Mouse (Mus musculus): ENCODE data around the gene Ppip5k1. TPM values are rescaled to one million over a fixed set of nuclear protein-coding genes. Genes with fewer than 3 reads are reported as not detected.
"Not testable (repeated sequence)": the region's sequence is repeated elsewhere in the genome, so short reads cannot be mapped to it uniquely, and the experiment has no call there.

Ppip5k1 gene
- polyA plus RNA-seq (2016; fragmentation: Nextera tagmentation; extraction: Ambion mirVana): 15.4 and 15.6 TPM in 2 replicates

DNA sequence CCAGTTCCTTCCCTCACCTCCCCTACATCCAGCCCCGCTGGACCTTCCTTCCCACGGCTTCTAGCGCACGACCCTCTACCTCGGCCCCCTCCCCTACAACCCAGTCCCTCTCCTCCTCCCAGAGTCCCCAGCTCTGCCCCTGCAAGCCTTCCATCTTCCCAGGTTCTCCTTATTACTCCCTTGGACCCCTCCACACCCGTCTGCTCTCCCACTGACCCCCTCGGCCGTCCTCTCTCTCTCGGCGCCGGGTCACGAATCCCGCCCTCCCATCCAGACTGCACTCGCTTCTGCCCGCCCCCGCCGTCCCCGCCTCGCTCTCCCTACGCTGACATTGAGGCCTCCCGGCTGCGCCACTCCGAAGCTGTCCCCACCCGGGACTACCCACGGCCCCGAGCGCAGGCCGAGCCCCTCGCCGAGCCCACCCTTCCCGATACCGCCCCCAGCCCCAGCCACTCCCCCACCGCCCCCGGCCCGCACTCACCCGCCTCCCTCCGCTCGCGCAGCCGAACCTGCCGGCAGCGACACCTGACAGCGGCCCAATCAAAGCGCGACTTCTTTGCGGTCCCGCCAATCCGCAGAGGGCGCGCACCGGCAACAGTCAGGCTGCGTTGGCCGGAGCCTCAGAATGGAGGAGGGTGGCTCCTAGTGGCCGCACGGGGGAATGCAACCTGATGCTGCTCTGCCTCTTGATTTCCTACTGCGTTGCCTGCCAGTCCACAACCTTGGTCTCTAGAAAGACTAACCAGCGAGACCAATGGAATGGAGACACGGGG lies at the start of gene Ppip5k1:
TSS of gene Ppip5k1 (minus strand) at position 577 of the 773 bp plus-strand sequence.
- peak; percentile 95 for ATAC-seq (ENCODE audit: low FRiP score)
- no peaks in the 10 kb centered on the region for H3K9me3 ChIP-seq (replicated peaks)
- peak within 1 kb of the TSS; percentile 77 for H3K4me3 ChIP-seq
- 0 out of 2 replicates have a peak, but pooled peaks cover under 1% of the 10 kb centered on the region for H3K36me3 ChIP-seq
- peak within 1 kb of the TSS; percentile 84 for H3K9ac ChIP-seq
- H3K27me3 ChIP-seq: peaks cover 28% of the 10 kb centered on the region
- WGBS: under 1% methylated on average over 44 of the region's 58 CpGs
- H3K4me2 ChIP-seq (replicated peaks): peak within 1 kb of the TSS; percentile 70
- peak within 1 kb of the TSS; percentile 88 for H3K27ac ChIP-seq
- H3K4me1 ChIP-seq: peaks cover 18% of the 10 kb centered on the region

DNA sequence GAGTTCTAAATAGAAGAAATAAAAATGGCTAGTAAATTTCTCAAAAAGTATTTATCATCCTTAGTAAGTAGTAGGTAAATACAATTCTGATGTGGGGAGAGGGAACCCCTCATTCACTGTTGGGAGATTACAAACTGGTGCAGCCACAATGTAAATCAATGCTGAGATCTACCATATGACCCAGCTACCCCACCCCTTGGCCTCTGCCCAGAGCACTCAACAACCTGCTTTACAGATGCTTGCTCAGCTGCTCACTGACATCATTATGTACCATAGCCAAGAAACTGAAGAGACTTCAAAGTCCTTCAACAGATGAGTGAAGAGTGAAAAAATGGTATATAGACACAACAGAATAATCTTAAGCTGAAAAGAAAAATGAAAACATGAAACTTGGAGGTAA lies 48.1 kb upstream of the Ppip5k1 start:
- Histone ChIP-seq H3K4me2 (replicated peaks) (no peak overlapping the region), H3K9me3 (replicated peaks) (no peaks in the 10 kb centered on the region), H3K27ac (no peak overlapping the region), H3K4me3 (no peak overlapping the region), H3K27me3 (no peaks in the 10 kb centered on the region), H3K9ac (no peak overlapping the region), H3K4me1 (no peaks in the 10 kb centered on the region), H3K36me3 (no peaks in the 10 kb centered on the region)
- no peak for ATAC-seq (ENCODE audit: low FRiP score)

DNA sequence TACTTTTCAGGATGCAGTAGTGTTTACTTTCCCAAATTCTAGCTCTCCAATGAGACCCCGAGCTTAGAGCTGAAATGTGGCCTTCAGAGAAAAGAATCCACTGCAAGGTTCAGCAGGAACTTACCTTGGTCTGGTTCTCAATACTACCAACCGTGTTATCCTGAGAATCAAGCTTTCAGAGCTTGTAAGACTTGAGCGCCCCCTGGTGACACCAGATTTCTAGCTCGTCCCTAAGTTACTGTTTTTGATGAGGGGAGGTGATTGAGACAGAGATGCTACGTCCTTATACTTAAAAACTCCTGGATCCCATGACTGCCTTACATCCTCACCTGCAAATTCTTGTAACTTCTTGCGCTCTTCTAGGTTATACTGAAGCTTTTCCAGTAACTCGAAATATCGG lies 41.4 kb upstream of the Ppip5k1 start:
- H3K4me3 ChIP-seq: no peak overlapping the region

DNA sequence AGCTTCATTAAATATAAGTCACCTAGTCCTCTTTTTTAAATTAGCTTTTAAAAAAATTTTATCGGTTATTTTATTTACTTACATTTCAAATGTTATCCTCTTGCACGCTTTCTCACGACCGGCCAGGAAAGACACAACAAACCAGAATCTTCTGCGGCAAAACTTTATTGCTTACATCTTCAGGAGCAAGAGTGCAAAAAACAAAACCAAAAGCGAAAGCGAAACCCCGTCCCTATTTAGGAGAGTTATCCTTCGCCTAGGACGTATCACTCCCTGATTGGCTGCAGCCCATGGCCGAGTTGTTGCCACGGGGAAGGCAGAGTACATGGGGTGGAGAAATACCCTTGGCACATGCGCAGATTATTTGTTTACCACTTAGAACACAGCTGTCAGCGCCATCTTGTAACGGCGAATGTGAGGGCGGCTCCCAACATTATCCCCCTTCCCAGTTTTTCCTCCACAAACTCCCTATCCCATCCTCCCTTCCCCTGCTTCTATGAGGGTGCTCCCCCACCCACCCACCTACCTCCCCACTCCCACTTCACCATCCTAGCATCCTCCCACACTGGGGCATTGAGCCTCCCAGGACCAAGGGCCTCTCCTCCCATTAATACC lies 31.9 kb upstream of the Ppip5k1 start, which contains the start of gene Strc:
TSS of gene Strc (minus strand) at position 208 of the 615 bp plus-strand sequence.
- ATAC-seq (ENCODE audit: low FRiP score); H3K9me3 ChIP-seq (replicated peaks); H3K4me1 ChIP-seq; H3K36me3 ChIP-seq; H3K4me2 ChIP-seq (replicated peaks); H3K27ac ChIP-seq; H3K4me3 ChIP-seq; H3K9ac ChIP-seq; H3K27me3 ChIP-seq: not testable (repeated sequence)
- 95% methylated on average over 17 of the region's 17 CpGs for WGBS

More for the DNA sequence above, 41.4 kb upstream of the Ppip5k1 start:
- Histone ChIP-seq H3K4me2 (replicated peaks) (no peak overlapping the region), H3K9ac (no peak overlapping the region), H3K27ac (no peak overlapping the region), H3K4me1 (no peaks in the 10 kb centered on the region), H3K27me3 (no peaks in the 10 kb centered on the region), H3K9me3 (replicated peaks) (no peaks in the 10 kb centered on the region), H3K36me3 (no peaks in the 10 kb centered on the region)
- ATAC-seq (ENCODE audit: low FRiP score): no peak
- WGBS: 16% methylated on average over 8 of the region's 8 CpGs

DNA sequence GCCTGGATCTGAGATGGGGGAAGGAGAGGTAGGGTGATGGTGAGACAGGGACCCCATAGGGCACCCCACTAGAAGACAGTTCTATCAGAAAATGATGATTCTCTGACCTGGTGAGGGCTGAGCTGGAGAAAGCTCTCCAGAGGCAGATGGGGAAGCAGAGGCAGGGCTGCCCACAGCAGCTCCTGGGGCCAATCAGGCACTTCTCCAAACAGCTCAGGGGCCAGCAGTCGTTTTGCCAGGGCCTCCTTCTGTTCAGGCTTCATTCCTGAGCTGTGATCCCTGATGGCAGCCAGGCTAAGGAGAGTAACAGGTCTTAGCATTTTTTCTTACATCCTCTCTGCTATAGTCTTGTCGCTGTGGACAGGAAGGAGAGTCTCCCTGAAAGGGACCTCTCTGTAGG lies 19.6 kb upstream of the Ppip5k1 start:
- WGBS: 52% methylated on average over 2 of the region's 2 CpGs
- ATAC-seq (ENCODE audit: low FRiP score): no peak
- H3K27ac ChIP-seq: no peak overlapping the region
- H3K4me3 ChIP-seq: no peak overlapping the region
- no peaks in the 10 kb centered on the region for H3K36me3 ChIP-seq
- H3K27me3 ChIP-seq: no peaks in the 10 kb centered on the region
- no peak overlapping the region for H3K4me2 ChIP-seq (replicated peaks)
- no peaks in the 10 kb centered on the region for H3K4me1 ChIP-seq
- H3K9ac ChIP-seq: no peak overlapping the region
- no peaks in the 10 kb centered on the region for H3K9me3 ChIP-seq (replicated peaks)

DNA sequence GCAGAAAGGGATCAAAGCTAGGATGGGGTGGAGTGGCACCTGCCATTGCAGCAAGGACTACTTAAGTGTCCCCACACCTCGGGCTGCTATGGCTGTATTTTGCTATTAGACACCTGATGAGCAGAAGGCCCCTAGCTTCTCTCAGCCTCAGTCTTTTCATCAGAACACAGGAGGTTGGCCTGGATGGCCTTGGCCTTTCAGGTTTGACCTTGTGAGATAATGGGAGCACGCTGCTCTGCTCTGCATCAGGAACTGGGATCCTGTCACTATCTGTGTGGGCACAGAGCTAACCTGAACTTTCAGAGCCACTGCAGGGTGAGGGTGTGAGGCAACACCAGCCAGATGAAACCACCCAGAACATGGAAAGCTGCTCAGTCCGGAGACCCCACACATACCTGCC lies 17.1 kb upstream of the Ppip5k1 start:
- WGBS: 83% methylated on average over 3 of the region's 3 CpGs
- no peak for ATAC-seq (ENCODE audit: low FRiP score)

DNA sequence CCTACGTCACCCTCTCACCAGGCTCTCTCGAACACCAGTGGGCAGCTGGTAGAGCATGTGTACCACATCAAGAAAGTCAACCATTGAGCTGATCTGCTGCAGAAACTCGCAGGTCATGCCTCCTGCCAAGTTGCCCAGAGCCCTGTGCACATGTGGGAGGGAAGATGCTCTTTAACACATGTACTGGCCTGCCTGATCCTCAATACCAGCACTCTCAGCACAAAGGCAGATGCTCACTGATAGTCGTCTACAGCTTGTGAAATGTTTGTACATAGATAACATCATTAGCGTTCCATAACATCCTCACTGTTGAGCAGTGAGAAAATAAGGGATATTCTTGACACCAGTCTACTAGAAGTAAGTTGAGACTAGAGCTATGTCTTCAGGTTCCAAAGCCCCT lies 15.7 kb upstream of the Ppip5k1 start:
- H3K4me1 ChIP-seq: no peaks in the 10 kb centered on the region
- H3K27me3 ChIP-seq: no peaks in the 10 kb centered on the region
- H3K4me2 ChIP-seq (replicated peaks): no peak overlapping the region
- no peak overlapping the region for H3K27ac ChIP-seq
- WGBS: 86% methylated on average over 5 of the region's 5 CpGs
- no peak for ATAC-seq (ENCODE audit: low FRiP score)
- H3K4me3 ChIP-seq: no peak overlapping the region
- H3K9ac ChIP-seq: no peak overlapping the region
- 0 out of 2 replicates have a peak, but pooled peaks cover 2% of the 10 kb centered on the region for H3K9me3 ChIP-seq (replicated peaks)
- no peaks in the 10 kb centered on the region for H3K36me3 ChIP-seq

More for the DNA sequence above, 17.1 kb upstream of the Ppip5k1 start:
- Histone ChIP-seq H3K9ac (no peak overlapping the region), H3K36me3 (no peaks in the 10 kb centered on the region), H3K4me3 (no peak overlapping the region), H3K27ac (no peak overlapping the region), H3K27me3 (no peaks in the 10 kb centered on the region), H3K4me2 (replicated peaks) (no peak overlapping the region), H3K4me1 (no peaks in the 10 kb centered on the region), H3K9me3 (replicated peaks) (0 out of 2 replicates have a peak, but pooled peaks cover 2% of the 10 kb centered on the region)

DNA sequence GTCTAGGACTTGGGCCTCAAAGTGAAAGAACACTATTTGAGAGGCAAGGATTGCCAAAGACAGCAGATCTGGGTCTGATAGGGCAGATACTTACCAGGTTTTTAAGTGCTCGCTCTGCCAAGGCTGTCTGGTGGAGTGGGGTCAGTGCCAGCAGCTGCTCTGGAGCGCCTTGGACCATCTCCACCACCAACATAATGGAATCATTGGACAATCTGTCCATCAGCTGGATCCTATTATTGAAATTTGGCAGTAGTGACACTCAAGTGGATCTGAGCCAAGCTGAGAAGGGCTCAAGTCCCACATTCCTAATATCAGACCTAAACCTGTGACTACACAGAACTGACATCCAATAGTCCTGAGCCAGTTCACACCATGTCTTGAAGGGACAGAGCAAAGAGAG lies 13.6 kb upstream of the Ppip5k1 start:
- no peak overlapping the region for H3K4me2 ChIP-seq (replicated peaks)
- H3K36me3 ChIP-seq: no peaks in the 10 kb centered on the region
- WGBS: 91% methylated on average over 2 of the region's 2 CpGs
- no peaks in the 10 kb centered on the region for H3K27me3 ChIP-seq
- H3K27ac ChIP-seq: no peak overlapping the region
- no peak for ATAC-seq (ENCODE audit: low FRiP score)
- H3K9ac ChIP-seq: no peak overlapping the region
- H3K4me3 ChIP-seq: no peak overlapping the region
- H3K4me1 ChIP-seq: no peaks in the 10 kb centered on the region
- 0 out of 2 replicates have a peak, but pooled peaks cover 2% of the 10 kb centered on the region for H3K9me3 ChIP-seq (replicated peaks)

DNA sequence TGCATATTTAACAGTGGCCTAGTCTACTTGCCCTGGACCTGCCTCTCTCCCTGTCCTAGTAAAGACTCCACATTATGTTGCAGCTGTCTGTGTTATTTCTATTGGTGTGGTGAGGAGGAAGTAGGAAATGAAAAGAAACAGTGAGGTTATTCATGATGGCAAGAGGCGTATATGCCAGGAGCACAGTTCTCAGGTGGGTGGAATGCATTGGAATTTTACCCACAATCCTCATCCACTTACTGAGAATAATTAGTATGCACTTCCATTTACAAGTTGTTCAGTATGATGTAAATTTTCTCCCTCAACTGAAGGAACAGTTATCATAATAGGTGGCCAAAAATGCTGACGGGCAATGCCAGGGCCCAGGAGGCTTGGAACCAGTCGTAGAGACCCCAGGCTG lies 8.5 kb upstream of the Ppip5k1 start:
- H3K9me3 ChIP-seq (replicated peaks): no peaks in the 10 kb centered on the region
- H3K9ac ChIP-seq: no peak overlapping the region
- peaks cover 3% of the 10 kb centered on the region; the same call in 1 of the 2 replicates for H3K4me1 ChIP-seq
- no peak overlapping the region for H3K27ac ChIP-seq
- H3K27me3 ChIP-seq: peaks cover 8% of the 10 kb centered on the region
- WGBS: 81% methylated on average over 3 of the region's 3 CpGs
- no peak for ATAC-seq (ENCODE audit: low FRiP score)
- no peaks in the 10 kb centered on the region for H3K36me3 ChIP-seq
- no peak overlapping the region for H3K4me2 ChIP-seq (replicated peaks)
- no peak overlapping the region for H3K4me3 ChIP-seq

DNA sequence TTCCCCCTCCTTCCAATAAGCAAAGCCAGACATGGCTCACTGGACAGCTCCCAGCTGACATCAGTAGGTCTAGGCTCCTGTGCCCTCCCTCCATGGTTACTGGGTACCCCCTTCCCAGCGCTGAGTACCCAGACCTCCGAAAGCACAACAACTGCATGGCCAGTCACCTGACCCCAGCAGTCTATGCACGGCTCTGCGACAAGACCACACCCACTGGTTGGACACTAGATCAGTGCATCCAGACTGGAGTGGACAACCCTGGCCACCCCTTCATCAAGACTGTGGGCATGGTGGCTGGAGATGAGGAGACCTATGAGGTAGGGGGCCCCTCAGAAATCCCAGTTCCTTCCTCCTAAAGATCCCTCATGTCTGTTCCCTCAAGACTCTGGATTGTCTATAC lies 4.3 kb upstream of the Ppip5k1 start:
- Histone ChIP-seq H3K4me2 (replicated peaks) (peak overlapping the region; percentile 53; the same call in 1 of the 2 replicates), H3K27me3 (peaks cover 28% of the 10 kb centered on the region), H3K27ac (no peak overlapping the region), H3K9me3 (replicated peaks) (no peaks in the 10 kb centered on the region), H3K4me3 (no peak overlapping the region), H3K4me1 (peaks cover 13% of the 10 kb centered on the region), H3K36me3 (no peaks in the 10 kb centered on the region), H3K9ac (no peak overlapping the region)
- ATAC-seq (ENCODE audit: low FRiP score): no peak
- 55% methylated on average over 4 of the region's 4 CpGs for WGBS

DNA sequence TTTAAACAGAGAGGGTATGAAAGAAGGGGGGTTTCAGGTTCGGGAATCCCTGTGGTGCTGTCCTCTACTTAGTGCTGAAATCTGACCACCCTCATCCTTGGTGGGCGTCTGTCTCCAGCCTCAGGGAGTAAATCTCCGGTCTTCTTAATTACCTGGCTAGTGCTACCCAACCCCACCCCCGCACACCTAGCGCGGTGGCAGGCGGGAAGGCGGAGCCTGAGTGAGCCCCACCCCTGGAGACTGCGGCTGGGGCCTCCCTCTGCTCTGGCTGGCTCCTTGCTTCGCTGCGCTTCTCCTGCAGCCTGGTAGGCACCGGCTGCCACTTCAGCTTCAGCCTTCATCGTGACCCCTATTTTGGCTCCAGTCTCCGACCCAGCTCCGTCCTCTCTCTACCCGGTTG lies 3.2 kb upstream of the Ppip5k1 start:
- Histone ChIP-seq H3K27ac (no peak overlapping the region), H3K4me1 (peaks cover 18% of the 10 kb centered on the region), H3K4me3 (peak overlapping the region; percentile 34), H3K27me3 (peaks cover 28% of the 10 kb centered on the region), H3K4me2 (replicated peaks) (peak overlapping the region; percentile 53), H3K9ac (peak overlapping the region; percentile 59; the same call in 1 of the 2 replicates), H3K9me3 (replicated peaks) (no peaks in the 10 kb centered on the region), H3K36me3 (no peaks in the 10 kb centered on the region)
- peak; percentile 53; the same call in 1 of the 2 replicates for ATAC-seq (ENCODE audit: low FRiP score)
- under 1% methylated on average over 16 of the region's 16 CpGs for WGBS

DNA sequence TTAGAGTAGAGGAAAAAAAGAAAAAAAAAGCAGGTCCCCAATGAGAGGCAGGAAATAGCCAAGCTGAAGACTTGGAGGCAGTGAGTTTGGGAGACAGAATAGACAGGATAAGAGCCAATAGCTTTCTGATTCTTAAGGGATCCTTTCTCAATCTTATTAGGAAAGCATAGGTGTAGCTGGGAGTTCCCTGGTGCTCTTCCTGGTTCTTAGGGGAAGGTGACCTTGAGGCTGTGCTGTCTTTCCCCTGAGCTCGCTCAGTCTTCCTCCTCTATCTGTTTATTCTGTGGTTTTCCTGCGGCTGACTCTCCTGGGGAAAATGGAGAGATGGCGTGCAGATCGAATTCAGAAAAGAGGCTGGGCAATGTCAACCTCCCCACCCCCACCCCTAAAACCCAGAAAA lies 2.8 kb upstream of the Ppip5k1 start:
- ATAC-seq (ENCODE audit: low FRiP score): no peak
- no peaks in the 10 kb centered on the region for H3K36me3 ChIP-seq
- WGBS: 7% methylated on average over 4 of the region's 4 CpGs
- H3K4me1 ChIP-seq: peaks cover 18% of the 10 kb centered on the region
- peaks cover 28% of the 10 kb centered on the region for H3K27me3 ChIP-seq
- no peak overlapping the region for H3K27ac ChIP-seq
- H3K9me3 ChIP-seq (replicated peaks): no peaks in the 10 kb centered on the region
- no peak overlapping the region for H3K9ac ChIP-seq
- peak overlapping the region; percentile 53 for H3K4me2 ChIP-seq (replicated peaks)
- peak overlapping the region; percentile 34; the same call in 1 of the 2 replicates for H3K4me3 ChIP-seq
